Mouse (Mus musculus): Measurements from ENCODE around the gene Spint2. TPM values are rescaled to one million over a fixed set of nuclear protein-coding genes. Genes with fewer than 3 reads are reported as not detected.

Gene Spint2
- polyA plus RNA-seq, 1 experiment from 2014 or later: 36.1 TPM

DNA sequence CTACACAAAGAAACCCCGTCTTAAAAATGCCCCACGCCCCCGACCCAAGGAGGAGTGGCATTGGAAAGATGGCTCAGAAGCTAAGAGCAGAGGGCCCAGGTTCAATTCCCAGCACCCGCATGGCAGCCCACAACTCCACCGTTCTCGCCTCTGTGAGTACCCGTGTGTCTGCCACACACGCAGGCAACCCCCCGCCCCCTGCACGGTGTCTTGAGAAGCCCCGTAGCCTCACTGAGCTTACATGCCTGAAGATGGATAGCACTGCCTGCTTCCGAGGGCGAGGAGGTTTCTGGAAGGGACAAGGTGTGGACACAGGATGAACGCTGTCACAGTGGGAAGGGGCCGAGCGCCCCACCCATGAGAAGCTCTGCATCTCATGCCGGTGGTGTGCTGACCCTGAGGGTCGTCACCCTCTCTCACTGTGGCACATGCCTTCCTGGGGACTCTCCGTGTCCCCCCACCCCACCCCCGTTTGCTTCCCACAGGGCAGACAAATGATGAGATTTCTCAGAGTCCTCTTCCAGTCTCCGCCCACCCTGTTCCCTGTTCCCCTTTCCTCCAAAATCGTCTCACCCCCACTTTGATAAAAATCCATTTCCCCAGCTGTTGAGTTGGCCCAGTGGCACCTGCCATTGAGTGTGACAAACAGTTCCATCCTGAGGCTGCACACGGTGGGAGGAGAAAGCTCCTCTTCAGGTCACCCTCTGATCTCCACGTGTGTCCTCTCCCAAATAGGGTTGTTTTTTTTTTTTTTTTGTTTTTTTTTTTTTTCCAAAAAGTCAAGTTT, 14.3 kb upstream of the Spint2 start:
- H3K4me2 ChIP-seq (ENCODE audit: low read depth, low read length, severe bottlenecking): no peak overlapping the region

DNA sequence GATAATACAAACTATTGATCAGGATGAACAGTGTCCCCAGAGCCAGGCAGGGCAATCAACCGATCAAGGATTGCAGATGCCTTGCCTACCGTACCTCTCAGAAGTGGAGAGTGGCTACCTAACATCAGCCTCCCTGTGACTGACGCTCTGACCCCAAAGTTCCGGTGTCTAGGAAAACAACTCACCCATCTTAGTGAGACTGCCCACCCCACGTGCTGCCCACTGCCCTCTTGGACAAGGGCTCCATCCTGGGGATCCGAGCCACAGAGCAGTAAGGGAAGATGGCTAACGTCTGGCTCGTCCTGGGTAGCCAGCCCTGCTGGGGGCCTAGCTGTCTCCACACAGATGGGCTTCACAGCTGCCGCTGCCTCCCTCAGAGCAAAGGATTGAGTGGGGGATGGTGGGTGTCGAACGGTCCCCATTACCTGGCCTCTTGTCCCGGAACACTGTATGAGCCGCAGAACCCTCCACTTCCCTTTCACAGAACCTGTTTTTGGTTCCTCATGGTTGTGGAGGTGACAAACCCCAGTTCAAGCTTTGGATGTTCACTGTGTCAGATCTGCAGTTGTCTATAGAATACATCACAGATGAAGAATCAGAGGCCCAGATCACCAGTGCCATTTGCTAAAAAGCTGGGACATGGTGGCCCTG, 12.5 kb upstream of the Spint2 start:
- WGBS: 74% methylated on average over 13 of the region's 13 CpGs
- H3K27ac ChIP-seq (ENCODE audit: low read depth, low read length): no peak overlapping the region

More for the DNA sequence above, 14.3 kb upstream of the Spint2 start:
- Histone ChIP-seq H3K27ac (ENCODE audit: low read depth, low read length) (no peak overlapping the region), H3K4me1 (replicated peaks; ENCODE audit: control insufficient read depth, insufficient read depth, low read length) (peaks cover 13% of the 10 kb centered on the region), H3K4me3 (ENCODE audit: low read depth, low read length) (no peak overlapping the region), H3K27me3 (ENCODE audit: control insufficient read depth, insufficient read depth, low read length) (no peaks in the 10 kb centered on the region), H3K36me3 (ENCODE audit: control insufficient read depth, insufficient read depth, low read length) (no peaks in the 10 kb centered on the region), H3K9ac (ENCODE audit: low read length) (no peak overlapping the region), H3K9me3 (ENCODE audit: control insufficient read depth, low read length) (no peaks in the 10 kb centered on the region)
- no peak for ATAC-seq (replicated peaks; ENCODE audit: low FRiP score)
- DNase-seq (ENCODE audit: low spot score): no peak
- 85% methylated on average over 24 of the region's 24 CpGs for WGBS

DNA sequence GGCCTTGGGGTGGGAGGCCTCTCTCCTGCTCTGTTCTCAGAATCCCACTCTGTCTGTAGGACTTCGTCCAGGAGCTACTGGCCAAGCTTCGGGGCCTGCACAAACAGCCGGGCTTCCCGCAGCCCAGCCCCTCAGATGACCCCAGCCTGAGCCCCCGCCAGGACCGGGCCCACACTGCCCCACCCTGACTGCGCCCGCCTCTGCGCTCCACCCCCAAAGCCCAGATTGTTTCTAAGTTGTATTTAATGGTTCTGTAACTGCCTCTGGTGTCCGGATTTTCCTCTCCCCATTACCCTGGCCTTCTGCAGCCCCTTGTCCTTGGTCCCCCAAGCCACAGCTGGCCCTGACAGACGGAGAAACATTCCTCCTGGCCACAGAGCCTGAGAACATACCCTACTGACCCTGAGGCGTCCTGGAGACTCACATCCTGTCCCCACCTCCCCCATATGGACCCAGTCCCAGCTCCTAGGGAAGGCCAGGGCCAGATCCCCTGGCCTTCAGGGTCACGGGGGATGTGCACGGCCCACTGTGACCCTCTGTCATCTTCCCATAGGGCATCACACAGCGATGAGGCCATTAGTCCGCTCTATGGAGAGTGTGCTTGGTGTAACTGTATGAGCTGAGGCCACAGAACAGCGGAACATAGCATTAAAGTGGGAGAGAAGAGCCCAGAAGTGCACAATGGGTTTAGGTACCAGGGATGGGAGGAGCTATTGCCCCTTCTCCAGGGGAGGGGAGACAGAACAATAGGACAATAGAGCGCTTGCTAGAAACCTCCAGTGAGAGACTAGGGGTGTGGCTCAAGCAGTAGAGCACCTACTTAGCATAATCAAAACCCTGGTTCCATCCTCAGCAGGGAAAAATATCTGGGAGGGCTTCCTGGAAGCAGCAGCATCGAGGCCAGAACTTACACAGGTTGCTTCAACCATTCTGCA, 11.7 kb upstream of the Spint2 start:
- Histone ChIP-seq H3K27ac (ENCODE audit: low read depth, low read length) (peak overlapping the region; percentile 60), H3K4me2 (ENCODE audit: low read depth, low read length, severe bottlenecking) (no peak overlapping the region), H3K36me3 (ENCODE audit: control insufficient read depth, insufficient read depth, low read length) (no peaks in the 10 kb centered on the region), H3K9ac (ENCODE audit: low read length) (peak overlapping the region; percentile 6; the same call in 1 of the 2 replicates), H3K4me3 (ENCODE audit: low read depth, low read length) (no peak overlapping the region), H3K9me3 (ENCODE audit: control insufficient read depth, low read length) (no peaks in the 10 kb centered on the region), H3K4me1 (replicated peaks; ENCODE audit: control insufficient read depth, insufficient read depth, low read length) (peaks cover 17% of the 10 kb centered on the region), H3K27me3 (ENCODE audit: control insufficient read depth, insufficient read depth, low read length) (peaks cover 7% of the 10 kb centered on the region)
- WGBS: 30% methylated on average over 18 of the region's 19 CpGs
- DNase-seq (ENCODE audit: low spot score) (no peak), ATAC-seq (replicated peaks; ENCODE audit: low FRiP score) (no peak)

More for the DNA sequence above, 12.5 kb upstream of the Spint2 start:
- Histone ChIP-seq H3K27me3 (ENCODE audit: control insufficient read depth, insufficient read depth, low read length) (peaks cover 5% of the 10 kb centered on the region; the same call in 1 of the 2 replicates), H3K9ac (ENCODE audit: low read length) (no peak overlapping the region), H3K4me1 (replicated peaks; ENCODE audit: control insufficient read depth, insufficient read depth, low read length) (peaks cover 14% of the 10 kb centered on the region), H3K9me3 (ENCODE audit: control insufficient read depth, low read length) (no peaks in the 10 kb centered on the region), H3K4me3 (ENCODE audit: low read depth, low read length) (no peak overlapping the region), H3K36me3 (ENCODE audit: control insufficient read depth, insufficient read depth, low read length) (no peaks in the 10 kb centered on the region), H3K4me2 (ENCODE audit: low read depth, low read length, severe bottlenecking) (no peak overlapping the region)
- no peak for ATAC-seq (replicated peaks; ENCODE audit: low FRiP score)
- no peak for DNase-seq (ENCODE audit: low spot score)

DNA sequence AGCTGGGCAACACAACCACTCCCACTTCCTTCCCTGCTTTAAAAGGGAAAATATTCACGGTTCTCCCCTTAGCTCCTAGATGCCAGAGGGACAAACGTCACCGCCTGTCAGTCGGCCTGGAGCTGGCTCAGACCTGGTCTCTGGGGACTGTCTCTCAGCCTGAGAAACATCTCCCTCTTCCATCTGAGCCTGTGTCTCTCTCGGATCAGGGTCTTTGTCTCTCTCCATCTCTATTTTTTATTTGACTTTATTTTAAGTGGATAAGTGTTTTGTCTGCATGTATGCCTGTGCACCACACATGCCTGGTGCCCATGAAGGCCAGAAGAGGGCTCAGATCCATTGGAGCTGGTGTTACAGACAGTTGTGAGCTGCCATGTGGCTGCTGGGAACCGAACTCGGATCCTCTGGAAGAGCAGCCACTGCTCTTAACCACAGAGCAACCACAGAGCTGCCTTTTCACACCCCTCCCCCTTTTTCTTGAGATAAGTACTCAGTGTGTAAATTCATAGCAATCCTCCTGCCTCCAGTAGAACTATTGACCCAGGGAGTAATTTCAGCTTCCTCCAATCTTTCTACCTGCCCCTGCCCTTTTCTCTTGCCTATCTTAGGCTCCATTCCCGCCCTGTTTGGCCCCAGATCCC, 10.9 kb upstream of the Spint2 start:
- peaks cover 7% of the 10 kb centered on the region for H3K27me3 ChIP-seq (ENCODE audit: control insufficient read depth, insufficient read depth, low read length)
- DNase-seq (ENCODE audit: low spot score): no peak
- H3K4me3 ChIP-seq (ENCODE audit: low read depth, low read length): no peak overlapping the region
- peak overlapping the region; percentile 12; the same call in 1 of the 2 replicates for H3K9ac ChIP-seq (ENCODE audit: low read length)
- H3K4me1 ChIP-seq (replicated peaks; ENCODE audit: control insufficient read depth, insufficient read depth, low read length): peaks cover 17% of the 10 kb centered on the region
- WGBS: 34% methylated on average over 8 of the region's 8 CpGs
- peak overlapping the region; percentile 60 for H3K27ac ChIP-seq (ENCODE audit: low read depth, low read length)
- ATAC-seq (replicated peaks; ENCODE audit: low FRiP score): no peak; the same call in 1 of the 2 replicates
- 0 out of 2 replicates have a peak overlapping the region, but pooled peaks have one; percentile 27 for H3K4me2 ChIP-seq (ENCODE audit: low read depth, low read length, severe bottlenecking)
- no peaks in the 10 kb centered on the region for H3K36me3 ChIP-seq (ENCODE audit: control insufficient read depth, insufficient read depth, low read length)
- no peaks in the 10 kb centered on the region for H3K9me3 ChIP-seq (ENCODE audit: control insufficient read depth, low read length)

DNA sequence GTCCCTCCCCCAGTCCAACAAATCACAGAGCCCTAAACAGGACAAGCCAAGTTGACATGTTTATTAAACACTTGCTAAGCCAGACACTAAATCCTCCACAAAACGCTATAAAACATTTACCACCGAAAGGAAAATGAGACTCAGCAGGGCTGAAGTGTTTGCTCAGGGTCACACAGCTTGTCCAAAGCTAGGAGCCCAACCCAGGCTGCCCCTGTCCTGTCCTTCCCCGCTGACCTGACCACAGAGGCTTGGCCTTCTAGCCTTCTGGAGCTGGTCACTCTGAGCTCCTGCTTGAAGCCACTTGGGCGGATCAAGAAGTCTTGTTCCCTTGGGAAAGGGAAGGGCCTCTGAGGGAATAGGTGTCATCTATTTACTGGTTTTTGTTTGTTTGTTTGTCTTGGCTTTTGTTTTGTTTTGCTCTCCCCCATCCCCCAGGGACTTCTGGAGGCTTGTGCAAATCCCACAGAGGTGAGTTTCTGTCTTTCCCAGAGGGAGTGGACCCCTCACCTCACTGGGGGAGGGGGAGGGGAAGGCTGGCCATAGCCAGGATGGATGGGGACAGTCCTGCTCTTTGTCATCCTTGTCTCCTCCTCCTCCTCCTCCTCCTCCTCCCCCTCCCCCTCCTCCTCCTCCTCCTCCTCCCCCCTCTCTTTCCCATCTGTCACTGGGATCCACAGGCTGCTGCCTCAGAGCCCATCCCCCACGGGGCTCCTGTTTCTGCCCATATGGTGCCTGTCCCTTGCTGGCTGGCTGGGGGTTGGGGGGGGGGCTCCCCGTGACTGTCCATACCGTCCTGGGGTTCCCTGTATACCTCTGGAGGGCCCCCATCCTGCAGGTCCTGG, 10.1 kb upstream of the Spint2 start:
- H3K36me3 ChIP-seq (ENCODE audit: control insufficient read depth, insufficient read depth, low read length): no peaks in the 10 kb centered on the region
- peaks cover 9% of the 10 kb centered on the region for H3K27me3 ChIP-seq (ENCODE audit: control insufficient read depth, insufficient read depth, low read length)
- peak; percentile 47; the same call in 1 of the 2 replicates for ATAC-seq (replicated peaks; ENCODE audit: low FRiP score)
- peaks cover 17% of the 10 kb centered on the region for H3K4me1 ChIP-seq (replicated peaks; ENCODE audit: control insufficient read depth, insufficient read depth, low read length)
- 0 out of 2 replicates have a peak overlapping the region, but pooled peaks have one; percentile 27 for H3K4me2 ChIP-seq (ENCODE audit: low read depth, low read length, severe bottlenecking)
- no peak overlapping the region for H3K4me3 ChIP-seq (ENCODE audit: low read depth, low read length)
- H3K9ac ChIP-seq (ENCODE audit: low read length): peak overlapping the region; percentile 12; the same call in 1 of the 2 replicates
- no peaks in the 10 kb centered on the region for H3K9me3 ChIP-seq (ENCODE audit: control insufficient read depth, low read length)
- peak overlapping the region; percentile 60 for H3K27ac ChIP-seq (ENCODE audit: low read depth, low read length)
- 42% methylated on average over 6 of the region's 7 CpGs for WGBS
- DNase-seq (ENCODE audit: low spot score): peak; percentile 76

DNA sequence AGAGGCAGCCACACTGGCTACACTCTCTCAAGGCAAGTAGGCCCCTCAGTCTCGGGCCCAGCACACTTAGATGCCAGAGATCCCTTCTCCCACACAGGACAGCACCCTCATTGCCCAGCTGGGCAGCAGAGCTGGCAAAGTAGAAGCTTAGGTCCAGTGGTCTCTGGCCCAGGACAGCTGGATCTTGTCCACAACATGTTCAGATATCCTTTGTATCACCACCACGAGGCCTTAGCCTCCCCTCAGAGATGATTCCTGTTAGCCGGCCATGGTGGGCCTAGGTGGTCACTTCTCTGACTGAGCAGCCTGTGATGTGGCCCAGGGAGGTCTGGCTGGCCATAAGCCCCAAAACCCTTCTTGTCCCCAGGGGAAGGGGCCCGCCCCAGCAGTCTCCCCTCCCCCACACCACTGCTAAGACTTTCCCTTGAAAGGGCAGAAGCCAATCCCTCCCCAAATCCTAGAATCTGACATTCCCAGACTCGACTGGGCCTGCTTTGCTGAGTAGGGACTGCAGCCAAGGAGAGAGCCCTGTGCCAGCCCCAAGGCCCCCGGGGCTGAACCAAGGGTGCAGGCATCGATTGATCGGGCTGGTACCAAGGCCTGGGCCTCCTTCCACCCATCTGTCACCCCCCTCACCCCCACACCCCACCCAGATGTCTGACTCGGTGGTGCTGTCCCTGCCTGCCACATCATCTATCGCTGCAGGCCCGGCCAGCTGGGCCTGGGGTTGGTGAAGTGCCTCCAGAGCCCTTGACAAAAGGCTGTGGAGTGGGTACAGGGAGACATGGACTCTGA, 9.2 kb upstream of the Spint2 start:
- H3K4me1 ChIP-seq (replicated peaks; ENCODE audit: control insufficient read depth, insufficient read depth, low read length): peaks cover 17% of the 10 kb centered on the region
- DNase-seq (ENCODE audit: low spot score) (no peak), ATAC-seq (replicated peaks; ENCODE audit: low FRiP score) (0 out of 2 replicates have a peak, but pooled peaks have one; percentile 3)
- H3K36me3 ChIP-seq (ENCODE audit: control insufficient read depth, insufficient read depth, low read length): no peaks in the 10 kb centered on the region
- H3K4me3 ChIP-seq (ENCODE audit: low read depth, low read length): no peak overlapping the region
- H3K27me3 ChIP-seq (ENCODE audit: control insufficient read depth, insufficient read depth, low read length): peaks cover 9% of the 10 kb centered on the region
- no peaks in the 10 kb centered on the region for H3K9me3 ChIP-seq (ENCODE audit: control insufficient read depth, low read length)
- peak overlapping the region; percentile 35 for H3K9ac ChIP-seq (ENCODE audit: low read length)
- no peak overlapping the region for H3K4me2 ChIP-seq (ENCODE audit: low read depth, low read length, severe bottlenecking)
- H3K27ac ChIP-seq (ENCODE audit: low read depth, low read length): peak overlapping the region; percentile 51
- WGBS: 37% methylated on average over 11 of the region's 11 CpGs

DNA sequence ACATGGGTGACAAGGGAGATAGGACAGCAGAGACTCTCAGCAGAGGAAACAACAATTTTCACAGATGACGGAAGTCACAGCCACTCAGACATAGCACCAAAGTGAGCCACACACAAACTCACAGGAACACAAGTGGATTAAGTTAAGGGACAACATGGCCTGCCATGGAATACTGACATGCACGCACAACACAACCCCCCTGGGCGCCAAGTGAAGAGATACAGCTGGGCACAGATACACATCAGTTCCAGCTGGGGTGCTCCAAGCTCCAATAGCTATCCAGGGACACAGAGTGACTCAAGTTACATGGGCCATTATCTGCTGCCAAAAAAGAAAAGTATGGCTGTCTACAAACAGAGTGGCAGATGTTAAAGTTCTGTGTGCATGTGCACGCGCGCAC, 8.1 kb upstream of the Spint2 start:
- ATAC-seq (replicated peaks; ENCODE audit: low FRiP score) (no peak), DNase-seq (ENCODE audit: low spot score) (no peak)
- H3K4me2 ChIP-seq (ENCODE audit: low read depth, low read length, severe bottlenecking): peak overlapping the region; percentile 91; the same call in 1 of the 2 replicates
- H3K27ac ChIP-seq (ENCODE audit: low read depth, low read length): no peak overlapping the region
- H3K27me3 ChIP-seq (ENCODE audit: control insufficient read depth, insufficient read depth, low read length): peaks cover 9% of the 10 kb centered on the region
- no peak overlapping the region for H3K9ac ChIP-seq (ENCODE audit: low read length)
- peak overlapping the region; percentile 49 for H3K4me3 ChIP-seq (ENCODE audit: low read depth, low read length)
- H3K4me1 ChIP-seq (replicated peaks; ENCODE audit: control insufficient read depth, insufficient read depth, low read length): peaks cover 17% of the 10 kb centered on the region
- no peaks in the 10 kb centered on the region for H3K9me3 ChIP-seq (ENCODE audit: control insufficient read depth, low read length)
- H3K36me3 ChIP-seq (ENCODE audit: control insufficient read depth, insufficient read depth, low read length): no peaks in the 10 kb centered on the region
- 84% methylated on average over 6 of the region's 6 CpGs for WGBS
